Mouse (Mus musculus): ENCODE data around the gene Mrpl12.

DNA sequence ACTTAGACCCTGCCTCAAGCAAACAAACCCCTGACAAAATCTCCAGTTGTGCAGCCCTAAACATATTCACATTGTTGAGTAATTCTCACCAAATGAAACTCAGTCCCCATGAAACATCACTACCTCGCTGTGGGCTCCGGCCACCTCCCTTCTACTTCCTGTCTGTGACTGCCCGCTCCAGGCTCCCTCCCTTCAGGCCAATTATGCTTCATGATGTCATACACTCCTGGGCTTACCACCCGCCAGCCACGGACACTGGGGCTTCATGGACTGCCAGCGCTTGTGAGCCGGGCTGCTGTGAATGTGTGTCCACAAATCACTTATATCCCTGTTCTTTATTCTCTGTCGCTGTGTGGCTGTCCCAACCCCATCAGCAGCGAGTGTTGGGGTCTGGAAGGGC, 35.3 kb downstream of the Mrpl12 start:
- TF ChIP-seq EP300 (IDR thresholded peaks at IDR 0.05; ENCODE audit: low read depth) (no peak), CTCF (IDR thresholded peaks at IDR 0.05; ENCODE audit: low read depth) (no peak)
